Mouse (Mus musculus) embryonic fibroblast, embryonic 13.5 days (primary cell): ENCODE measurements around the gene Scaf4. TPM values are rescaled to one million over a fixed set of nuclear protein-coding genes. Genes with fewer than 3 reads are reported as not detected.

Experiments used
- H3K27ac ChIP-seq: 2 replicates; pipeline ENCODE4 v1.5.1; 2012; ENCODE audit warnings: low read length, control low read depth, inconsistent platforms; ENCODE audit not compliant: insufficient read depth
- H3K4me1 ChIP-seq: 2 replicates; pipeline ENCODE4 v1.6.1; 2011; ENCODE audit warnings: low read length; ENCODE audit not compliant: control insufficient read depth, insufficient read depth
- H3K4me3 ChIP-seq: 2 replicates; pipeline ENCODE4 v1.5.1; 2011; ENCODE audit warnings: mild to moderate bottlenecking, control low read depth, low read length; ENCODE audit not compliant: insufficient read depth
- CTCF ChIP-seq: IDR thresholded peaks from 2 replicates; pipeline ENCODE4 v1.5.1; 2011; ENCODE audit warnings: mild to moderate bottlenecking, control low read depth, low read length, moderate library complexity, borderline replicate concordance; ENCODE audit not compliant: insufficient read depth
- POLR2A ChIP-seq: IDR thresholded peaks from 2 replicates; pipeline ENCODE4 v1.6.1; 2011; ENCODE audit warnings: low read depth, mild to moderate bottlenecking, control low read depth, low read length, moderate library complexity
- polyA plus RNA-seq: library from polyadenylated mRNA; stranded (reverse); fragments of >200 nt; gene quantifications from 2 replicates; pipeline ENCODE4 v1.2.4, GENCODE M21; 2011; ENCODE audit warnings: low read depth; ENCODE audit not compliant: missing spikeins, insufficient read length

The Scaf4 gene
- polyA plus RNA-seq, 1 experiment = 37.4 TPM

DNA sequence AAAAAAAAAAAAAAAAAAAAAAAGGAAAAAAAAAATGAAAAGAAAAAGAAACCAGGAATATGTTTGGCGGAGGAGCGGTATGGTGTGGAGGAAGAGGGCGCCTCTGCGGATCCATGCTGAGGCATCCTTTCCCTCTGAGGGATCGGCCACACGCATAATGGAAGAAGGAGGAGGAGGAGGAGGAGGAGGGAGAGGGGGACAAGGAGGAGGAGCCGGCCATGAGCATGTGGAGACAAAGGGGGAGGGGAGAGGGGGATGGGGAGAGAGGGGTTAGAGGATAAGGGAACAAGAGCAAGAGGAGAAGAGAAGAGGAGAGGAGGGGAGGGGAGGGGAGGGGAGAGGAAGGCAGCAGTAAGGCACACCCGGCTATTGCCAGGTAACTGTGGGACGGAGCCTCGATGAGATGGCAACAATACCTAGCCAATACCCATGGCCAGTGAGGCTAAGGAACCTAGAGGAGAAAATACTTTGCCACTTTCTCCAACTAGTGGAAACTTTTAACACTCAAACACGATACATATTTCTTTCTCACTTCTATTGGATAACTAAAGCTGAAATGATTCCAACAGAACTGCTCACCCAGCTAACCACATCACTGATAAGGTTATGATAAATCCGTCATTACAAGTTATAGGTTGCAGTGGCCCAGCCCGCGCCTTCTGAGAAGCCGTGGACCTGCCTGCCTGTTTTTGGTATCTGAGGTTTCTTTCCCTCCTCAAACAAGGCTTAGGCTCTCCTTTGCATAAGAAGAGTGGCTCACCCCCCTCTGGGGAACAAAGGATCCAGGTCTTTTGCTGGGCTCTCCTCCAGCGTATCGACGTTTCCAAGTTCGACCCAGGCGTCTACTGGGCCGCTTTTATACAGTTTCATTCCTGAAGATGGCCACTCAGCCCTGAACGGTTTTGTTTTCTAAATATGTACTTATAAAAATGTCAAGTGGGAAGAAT is 13.4 kb upstream of the Scaf4 start:
- H3K4me3 ChIP-seq = no peak overlapping the region; the same call in 1 of the 2 replicates
- no peak for TF ChIP-seq CTCF
- TF ChIP-seq POLR2A = no peak
- no peak overlapping the region for H3K27ac ChIP-seq
- no peaks in the 10 kb centered on the region for H3K4me1 ChIP-seq

DNA sequence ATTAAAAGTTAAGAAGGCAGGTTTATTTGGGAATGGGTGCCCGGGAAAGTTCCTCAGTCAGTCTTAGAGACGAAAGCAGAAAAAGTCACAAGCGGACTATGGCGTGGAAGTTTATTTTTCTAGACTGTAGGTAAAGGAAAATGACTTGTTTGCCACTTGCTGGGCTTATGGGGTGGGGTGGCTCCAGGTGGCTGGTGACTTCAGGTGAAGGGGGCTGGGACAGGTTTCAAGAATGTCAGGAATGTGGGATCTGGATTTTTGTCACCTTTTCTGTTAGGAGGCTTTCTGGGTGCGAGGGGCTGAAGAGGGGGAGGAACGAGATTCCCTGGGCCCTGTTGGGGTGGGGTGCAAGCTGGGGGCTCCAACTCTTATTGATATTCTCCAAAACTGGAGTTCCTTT is 7.4 kb upstream of the Scaf4 start:
- no peak overlapping the region for H3K27ac ChIP-seq
- H3K4me3 ChIP-seq = no peak overlapping the region
- TF ChIP-seq CTCF (no peak), POLR2A (no peak)
- H3K4me1 ChIP-seq = no peaks in the 10 kb centered on the region

- Histone ChIP-seq H3K4me1 (no peaks in the 10 kb centered on the region), H3K27ac (no peak overlapping the region), H3K4me3 (no peak overlapping the region)
- no peak for TF ChIP-seq POLR2A
- no peak for TF ChIP-seq CTCF
Measured at GRCm38 (mm10) chr16:90290962-90291361, 6.7 kb upstream of the Scaf4 start.

GRCm38 (mm10) chr16:90284916-90285315 is 613 bp upstream of the Scaf4 start:
- Histone ChIP-seq H3K4me1 (peaks cover 6% of the 10 kb centered on the region), H3K4me3 (peak overlapping the region; percentile 57), H3K27ac (peak overlapping the region; percentile 37)
- TF ChIP-seq CTCF = no peak
- TF ChIP-seq POLR2A = no peak

GRCm38 (mm10) chr16:90283266-90283904 is 918 bp downstream of the Scaf4 start:
- Histone ChIP-seq H3K27ac (peak overlapping the region; percentile 82), H3K4me3 (peak overlapping the region; percentile 91), H3K4me1 (peaks cover 10% of the 10 kb centered on the region)
- TF ChIP-seq CTCF (no peak), POLR2A (no peak)

DNA sequence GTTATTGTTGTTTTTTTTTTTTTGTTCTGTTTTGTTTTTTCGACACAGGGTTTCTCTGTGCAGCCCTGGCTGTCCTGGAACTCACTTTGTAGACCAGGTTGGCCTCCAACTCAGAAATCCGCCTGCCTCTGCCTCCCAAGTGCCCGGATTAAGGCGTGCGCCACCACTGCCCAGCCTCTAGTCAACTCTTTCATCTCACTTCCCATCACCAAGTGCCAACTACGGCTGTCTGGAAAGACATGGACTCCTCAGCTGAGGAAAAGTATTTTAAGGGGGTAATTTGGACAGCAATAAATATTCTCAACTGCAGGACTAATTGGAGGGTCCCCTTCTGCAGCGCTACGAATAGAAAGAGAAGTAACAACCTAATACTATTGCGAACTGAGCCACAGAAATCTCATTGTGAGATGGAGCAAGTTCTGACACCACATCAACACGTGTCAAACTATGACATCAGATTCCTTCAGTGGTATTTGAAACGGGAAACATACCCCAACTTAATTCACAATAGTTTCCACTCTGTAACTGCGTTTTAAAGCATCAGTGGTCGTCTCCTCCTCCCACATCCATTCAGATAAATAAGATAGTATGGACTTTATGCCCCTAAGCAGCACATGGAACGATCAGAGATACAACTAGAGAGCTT is 1.6 kb downstream of the Scaf4 start:
- H3K27ac ChIP-seq = no peak overlapping the region
- no peak for TF ChIP-seq POLR2A
- no peak for TF ChIP-seq CTCF
- peaks cover 10% of the 10 kb centered on the region for H3K4me1 ChIP-seq
- H3K4me3 ChIP-seq = peak overlapping the region; percentile 91

GRCm38 (mm10) chr16:90281406-90281805 is 2.9 kb downstream of the Scaf4 start:
- H3K4me3 ChIP-seq = no peak overlapping the region

GRCm38 (mm10) chr16:90280989-90281388 is 3.3 kb downstream of the Scaf4 start:
- TF ChIP-seq POLR2A = no peak
- TF ChIP-seq CTCF = no peak
- no peak overlapping the region for H3K27ac ChIP-seq
- H3K4me1 ChIP-seq = peaks cover 10% of the 10 kb centered on the region
- H3K4me3 ChIP-seq = no peak overlapping the region

More at GRCm38 (mm10) chr16:90281406-90281805, 2.9 kb downstream of the Scaf4 start:
- Histone ChIP-seq H3K27ac (no peak overlapping the region), H3K4me1 (peaks cover 10% of the 10 kb centered on the region)
- no peak for TF ChIP-seq POLR2A
- no peak for TF ChIP-seq CTCF

DNA sequence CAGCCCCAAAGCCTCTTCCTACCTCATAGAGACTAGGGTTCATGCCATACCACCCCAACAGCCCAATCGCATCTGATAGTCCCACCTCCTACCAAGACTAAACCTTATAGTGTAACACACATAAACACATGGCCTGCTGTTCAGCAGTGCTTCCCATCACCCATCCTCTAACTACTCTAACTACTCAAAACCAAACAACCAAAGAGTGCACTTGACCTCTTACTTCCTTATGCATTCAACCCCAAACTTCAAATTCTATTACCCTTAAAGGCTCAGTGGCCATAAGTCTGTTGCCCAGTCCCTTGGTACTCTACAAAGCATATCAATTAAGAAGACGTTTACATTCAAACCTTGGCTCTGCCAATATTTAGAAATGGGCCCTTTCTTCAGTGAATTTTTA is 3.8 kb downstream of the Scaf4 start:
- TF ChIP-seq POLR2A (no peak), CTCF (no peak)
- H3K27ac ChIP-seq = no peak overlapping the region
- H3K4me3 ChIP-seq = no peak overlapping the region
- peaks cover 10% of the 10 kb centered on the region for H3K4me1 ChIP-seq
